Mouse (Mus musculus): ENCODE data around the gene Ano1. TPM values are rescaled to one million over a fixed set of nuclear protein-coding genes. Genes with fewer than 3 reads are reported as not detected.

The Ano1 gene
- polyA plus RNA-seq, 1 experiment from 2014 or later: 53.6 TPM

GRCm38 (mm10) chr7:144731182-144731896 lies 20.4 kb downstream of the Ano1 start:
- ATAC-seq (ENCODE audit: low FRiP score, low TSS enrichment): peak; percentile 27; the same call in 1 of the 2 replicates
- peaks cover 6% of the 10 kb centered on the region; the same call in 1 of the 2 replicates for H3K4me1 ChIP-seq (ENCODE audit: insufficient read depth, low read length)
- 44% methylated on average over 9 of the region's 9 CpGs for WGBS
- no peak overlapping the region for H3K4me3 ChIP-seq (ENCODE audit: low read length)
- H3K9ac ChIP-seq (replicated peaks; ENCODE audit: low read length): no peak overlapping the region
- no peak overlapping the region for H3K4me2 ChIP-seq (replicated peaks; ENCODE audit: low read depth, low read length)
- peaks cover 4% of the 10 kb centered on the region; the same call in 1 of the 2 replicates for H3K27me3 ChIP-seq (ENCODE audit: insufficient read depth, low read length)
- H3K27ac ChIP-seq (ENCODE audit: low read length): no peak overlapping the region
- H3K9me3 ChIP-seq (ENCODE audit: low read length): no peaks in the 10 kb centered on the region
- no peaks in the 10 kb centered on the region for H3K36me3 ChIP-seq (ENCODE audit: insufficient read depth, low read length)

GRCm38 (mm10) chr7:144724283-144724682 lies 27.5 kb downstream of the Ano1 start:
- no peak for ATAC-seq (ENCODE audit: low FRiP score, low TSS enrichment)
- no peak overlapping the region for H3K4me2 ChIP-seq (replicated peaks; ENCODE audit: low read depth, low read length)
- WGBS: 5% methylated on average over 1 of the region's 1 CpGs

GRCm38 (mm10) chr7:144719956-144720355 lies 31.8 kb downstream of the Ano1 start:
- no peaks in the 10 kb centered on the region for H3K27me3 ChIP-seq (ENCODE audit: insufficient read depth, low read length)
- H3K36me3 ChIP-seq (ENCODE audit: insufficient read depth, low read length): no peaks in the 10 kb centered on the region
- H3K4me3 ChIP-seq (ENCODE audit: low read length): no peak overlapping the region
- no peak overlapping the region for H3K4me2 ChIP-seq (replicated peaks; ENCODE audit: low read depth, low read length)
- ATAC-seq (ENCODE audit: low FRiP score, low TSS enrichment): no peak
- H3K9ac ChIP-seq (replicated peaks; ENCODE audit: low read length): no peak overlapping the region
- 73% methylated on average over 4 of the region's 4 CpGs for WGBS
- H3K9me3 ChIP-seq (ENCODE audit: low read length): no peaks in the 10 kb centered on the region
- no peaks in the 10 kb centered on the region for H3K4me1 ChIP-seq (ENCODE audit: insufficient read depth, low read length)
- no peak overlapping the region for H3K27ac ChIP-seq (ENCODE audit: low read length)

More at GRCm38 (mm10) chr7:144724283-144724682, 27.5 kb downstream of the Ano1 start:
- Histone ChIP-seq H3K4me1 (ENCODE audit: insufficient read depth, low read length) (no peaks in the 10 kb centered on the region; the same call in 1 of the 2 replicates), H3K4me3 (ENCODE audit: low read length) (no peak overlapping the region), H3K9ac (replicated peaks; ENCODE audit: low read length) (no peak overlapping the region), H3K9me3 (ENCODE audit: low read length) (no peaks in the 10 kb centered on the region), H3K27ac (ENCODE audit: low read length) (no peak overlapping the region), H3K27me3 (ENCODE audit: insufficient read depth, low read length) (no peaks in the 10 kb centered on the region), H3K36me3 (ENCODE audit: insufficient read depth, low read length) (no peaks in the 10 kb centered on the region)

- Histone ChIP-seq H3K4me2 (replicated peaks; ENCODE audit: low read depth, low read length) (no peak overlapping the region), H3K4me3 (ENCODE audit: low read length) (no peak overlapping the region), H3K9me3 (ENCODE audit: low read length) (no peaks in the 10 kb centered on the region), H3K9ac (replicated peaks; ENCODE audit: low read length) (no peak overlapping the region), H3K27me3 (ENCODE audit: insufficient read depth, low read length) (no peaks in the 10 kb centered on the region), H3K27ac (ENCODE audit: low read length) (no peak overlapping the region), H3K36me3 (ENCODE audit: insufficient read depth, low read length) (no peaks in the 10 kb centered on the region), H3K4me1 (ENCODE audit: insufficient read depth, low read length) (peaks cover 2% of the 10 kb centered on the region; the same call in 1 of the 2 replicates)
- WGBS: 81% methylated on average over 5 of the region's 5 CpGs
- no peak for ATAC-seq (ENCODE audit: low FRiP score, low TSS enrichment)
Observed at GRCm38 (mm10) chr7:144717736-144718135, 34.0 kb downstream of the Ano1 start.

GRCm38 (mm10) chr7:144697870-144698269 lies 53.9 kb downstream of the Ano1 start:
- Histone ChIP-seq H3K9ac (replicated peaks; ENCODE audit: low read length) (no peak overlapping the region), H3K27ac (ENCODE audit: low read length) (no peak overlapping the region), H3K9me3 (ENCODE audit: low read length) (no peaks in the 10 kb centered on the region; the same call in 1 of the 2 replicates), H3K4me2 (replicated peaks; ENCODE audit: low read depth, low read length) (no peak overlapping the region), H3K27me3 (ENCODE audit: insufficient read depth, low read length) (no peaks in the 10 kb centered on the region), H3K4me1 (ENCODE audit: insufficient read depth, low read length) (no peaks in the 10 kb centered on the region), H3K4me3 (ENCODE audit: low read length) (no peak overlapping the region), H3K36me3 (ENCODE audit: insufficient read depth, low read length) (no peaks in the 10 kb centered on the region)
- 82% methylated on average over 9 of the region's 9 CpGs for WGBS
- ATAC-seq (ENCODE audit: low FRiP score, low TSS enrichment): no peak

- peak; percentile 46; the same call in 1 of the 2 replicates for ATAC-seq (ENCODE audit: low FRiP score, low TSS enrichment)
- 81% methylated on average over 7 of the region's 7 CpGs for WGBS
- H3K27me3 ChIP-seq (ENCODE audit: insufficient read depth, low read length): no peaks in the 10 kb centered on the region
Observed at GRCm38 (mm10) chr7:144696764-144697704, 54.7 kb downstream of the Ano1 start.

GRCm38 (mm10) chr7:144689855-144690254 lies 61.9 kb downstream of the Ano1 start:
- no peaks in the 10 kb centered on the region for H3K27me3 ChIP-seq (ENCODE audit: insufficient read depth, low read length)
- no peak overlapping the region; the same call in 1 of the 2 replicates for H3K9ac ChIP-seq (replicated peaks; ENCODE audit: low read length)
- no peaks in the 10 kb centered on the region for H3K9me3 ChIP-seq (ENCODE audit: low read length)
- H3K4me3 ChIP-seq (ENCODE audit: low read length): no peak overlapping the region
- peaks cover 20% of the 10 kb centered on the region for H3K4me1 ChIP-seq (ENCODE audit: insufficient read depth, low read length)
- no peak overlapping the region for H3K4me2 ChIP-seq (replicated peaks; ENCODE audit: low read depth, low read length)
- peak; percentile 83 for ATAC-seq (ENCODE audit: low FRiP score, low TSS enrichment)
- no peaks in the 10 kb centered on the region for H3K36me3 ChIP-seq (ENCODE audit: insufficient read depth, low read length)
- H3K27ac ChIP-seq (ENCODE audit: low read length): peak overlapping the region; percentile 86
- 17% methylated on average over 2 of the region's 2 CpGs for WGBS

More at GRCm38 (mm10) chr7:144696764-144697704, 54.7 kb downstream of the Ano1 start:
- H3K4me2 ChIP-seq (replicated peaks; ENCODE audit: low read depth, low read length): no peak overlapping the region
- H3K27ac ChIP-seq (ENCODE audit: low read length): no peak overlapping the region
- no peak overlapping the region for H3K9ac ChIP-seq (replicated peaks; ENCODE audit: low read length)
- no peaks in the 10 kb centered on the region for H3K36me3 ChIP-seq (ENCODE audit: insufficient read depth, low read length)
- H3K4me1 ChIP-seq (ENCODE audit: insufficient read depth, low read length): no peaks in the 10 kb centered on the region
- no peak overlapping the region for H3K4me3 ChIP-seq (ENCODE audit: low read length)
- H3K9me3 ChIP-seq (ENCODE audit: low read length): no peaks in the 10 kb centered on the region; the same call in 1 of the 2 replicates

GRCm38 (mm10) chr7:144689136-144689535 lies 62.6 kb downstream of the Ano1 start:
- peaks cover 20% of the 10 kb centered on the region for H3K4me1 ChIP-seq (ENCODE audit: insufficient read depth, low read length)
- no peaks in the 10 kb centered on the region for H3K27me3 ChIP-seq (ENCODE audit: insufficient read depth, low read length)
- peak; percentile 40 for ATAC-seq (ENCODE audit: low FRiP score, low TSS enrichment)
- H3K9me3 ChIP-seq (ENCODE audit: low read length): no peaks in the 10 kb centered on the region
- H3K27ac ChIP-seq (ENCODE audit: low read length): peak overlapping the region; percentile 86
- 0 out of 2 replicates have a peak overlapping the region, but pooled peaks have one; percentile 2 for H3K9ac ChIP-seq (replicated peaks; ENCODE audit: low read length)
- H3K36me3 ChIP-seq (ENCODE audit: insufficient read depth, low read length): no peaks in the 10 kb centered on the region
- 30% methylated on average over 7 of the region's 7 CpGs for WGBS
- H3K4me3 ChIP-seq (ENCODE audit: low read length): no peak overlapping the region
- H3K4me2 ChIP-seq (replicated peaks; ENCODE audit: low read depth, low read length): no peak overlapping the region

- H3K4me1 ChIP-seq (ENCODE audit: insufficient read depth, low read length): peaks cover 20% of the 10 kb centered on the region
- no peak overlapping the region for H3K9ac ChIP-seq (replicated peaks; ENCODE audit: low read length)
- no peak overlapping the region for H3K4me3 ChIP-seq (ENCODE audit: low read length)
- peak; percentile 17; the same call in 1 of the 2 replicates for ATAC-seq (ENCODE audit: low FRiP score, low TSS enrichment)
- WGBS: 94% methylated on average over 2 of the region's 2 CpGs
- no peaks in the 10 kb centered on the region for H3K36me3 ChIP-seq (ENCODE audit: insufficient read depth, low read length)
- no peaks in the 10 kb centered on the region for H3K27me3 ChIP-seq (ENCODE audit: insufficient read depth, low read length)
- no peak overlapping the region for H3K4me2 ChIP-seq (replicated peaks; ENCODE audit: low read depth, low read length)
- H3K27ac ChIP-seq (ENCODE audit: low read length): no peak overlapping the region
- H3K9me3 ChIP-seq (ENCODE audit: low read length): no peaks in the 10 kb centered on the region
Observed at GRCm38 (mm10) chr7:144687663-144688381, 64.0 kb downstream of the Ano1 start.
